Mouse (Mus musculus): ENCODE results near the gene 2310002L09Rik.
"Not testable (repeated sequence)": the region's sequence is repeated elsewhere in the genome, so short reads cannot be mapped to it uniquely, and the experiment has no call there.

2310002L09Rik gene

GRCm38 (mm10) chr4:73950375-73950896 lies at the start of gene 2310002L09Rik:
2310002L09Rik (minus strand) TSS chr4:73950846.
- no peak for DNase-seq (ENCODE audit: low spot score)

- DNase-seq (ENCODE audit: low spot score): no peak
Measured at GRCm38 (mm10) chr4:73980454-73980853, 29.8 kb upstream of the 2310002L09Rik start.

GRCm38 (mm10) chr4:73920660-73921059 lies 30.0 kb downstream of the 2310002L09Rik start, which contains the start of gene Gm11756:
Gm11756 (minus strand) TSS chr4:73920760.
- not testable (repeated sequence) for DNase-seq (ENCODE audit: low spot score)

- DNase-seq (ENCODE audit: low spot score): not testable (repeated sequence)
Measured at GRCm38 (mm10) chr4:73905853-73906252, 44.8 kb downstream of the 2310002L09Rik start, which contains the start of gene Gm13871. Gm13871 (minus strand) TSS chr4:73905953.

- DNase-seq (ENCODE audit: low spot score): not testable (repeated sequence)
Measured at GRCm38 (mm10) chr4:73891012-73891411, 59.6 kb downstream of the 2310002L09Rik start, which contains the start of gene Gm11757. Gm11757 (minus strand) TSS chr4:73891112.
